Mouse (Mus musculus) myocyte (in vitro differentiated cells): ENCODE data around the gene Commd1. TPM values are rescaled to one million over a fixed set of nuclear protein-coding genes. Genes with fewer than 3 reads are reported as not detected.
A peak's percentile ranks its signal among the peaks of the same experiment; 100 is the strongest.

Experiments used
- H3K27me3 ChIP-seq: one replicate; pipeline ENCODE4 v1.6.1; 2011; ENCODE audit not compliant: control insufficient read depth, insufficient read depth, insufficient read length
- H3K36me3 ChIP-seq: one replicate; pipeline ENCODE4 v1.6.1; 2011; ENCODE audit not compliant: control insufficient read depth, insufficient read depth
- H3K4me2 ChIP-seq: one replicate; pipeline ENCODE4 v1.6.1; 2011; ENCODE audit warnings: low read depth, control low read depth
- H3K4me3 ChIP-seq: one replicate; pipeline ENCODE4 v1.5.1; 2011; ENCODE audit warnings: mild to moderate bottlenecking, control low read depth, moderate library complexity
- H3K79me2 ChIP-seq: one replicate; pipeline ENCODE4 v1.6.1; 2011; ENCODE audit not compliant: control insufficient read depth, insufficient read depth
- H3ac ChIP-seq: one replicate; pipeline ENCODE4 v1.6.1; 2011; ENCODE audit not compliant: control insufficient read depth, insufficient read length
- CEBPB ChIP-seq: IDR thresholded peaks from 2 replicates; pipeline ENCODE4 v1.6.1; 2011; ENCODE audit warnings: mild to moderate bottlenecking, moderate library complexity; ENCODE audit not compliant: poor library complexity, insufficient read depth, severe bottlenecking
- E2F4 ChIP-seq: IDR thresholded peaks from one replicate; pipeline ENCODE4 v1.6.1; 2011; ENCODE audit warnings: mild to moderate bottlenecking, control low read depth, moderate library complexity; ENCODE audit not compliant: insufficient read depth
- MAX ChIP-seq: IDR thresholded peaks from one replicate; pipeline ENCODE4 v1.6.1; 2011; ENCODE audit warnings: low read depth, mild to moderate bottlenecking, control low read depth
- MYOD1 ChIP-seq, 3 experiments: IDR thresholded peaks; one replicate each; pipeline ENCODE4 v1.6.1; 2011; ENCODE audit warnings: control low read depth in 2 of 3, low read depth in 2 of 3, mild to moderate bottlenecking in 2 of 3, moderate library complexity in 1 of 3; ENCODE audit not compliant: insufficient read length in 2 of 3, control insufficient read depth in 1 of 3
- MYOG ChIP-seq, 3 experiments: IDR thresholded peaks; one replicate each; pipeline ENCODE4 v1.6.1; 2011; ENCODE audit warnings: control low read depth in 2 of 3, low read depth in 2 of 3, mild to moderate bottlenecking in 2 of 3; ENCODE audit not compliant: insufficient read length in 2 of 3, control insufficient read depth in 1 of 3, insufficient read depth in 1 of 3
- POLR2A ChIP-seq: IDR thresholded peaks from one replicate; pipeline ENCODE4 v1.6.1; 2011; ENCODE audit warnings: low read depth, mild to moderate bottlenecking, control low read depth, moderate library complexity; ENCODE audit not compliant: insufficient read length
- POLR2AphosphoS2 ChIP-seq: IDR thresholded peaks from one replicate; pipeline ENCODE4 v1.6.1; 2011; ENCODE audit warnings: low read depth, control low read depth; ENCODE audit not compliant: insufficient read length
- REST ChIP-seq: IDR thresholded peaks from one replicate; pipeline ENCODE4 v1.6.1; 2011; ENCODE audit warnings: mild to moderate bottlenecking, control low read depth, moderate library complexity; ENCODE audit not compliant: insufficient read depth, insufficient read length
- SRF ChIP-seq: IDR thresholded peaks from one replicate; pipeline ENCODE4 v1.6.1; 2011; ENCODE audit warnings: low read depth; ENCODE audit not compliant: control insufficient read depth, insufficient read length
- TCF12 ChIP-seq: IDR thresholded peaks from one replicate; pipeline ENCODE4 v1.6.1; 2011; ENCODE audit warnings: mild to moderate bottlenecking, control low read depth; ENCODE audit not compliant: poor library complexity, insufficient read depth, severe bottlenecking
- TCF3 ChIP-seq: IDR thresholded peaks from one replicate; pipeline ENCODE4 v1.6.1; 2011; ENCODE audit warnings: low read depth, control low read depth; ENCODE audit not compliant: insufficient read length
- USF1 ChIP-seq: IDR thresholded peaks from one replicate; pipeline ENCODE4 v1.6.1; 2011; ENCODE audit warnings: low read depth, mild to moderate bottlenecking, control low read depth, moderate library complexity
- polyA plus RNA-seq: library from polyadenylated mRNA; unstranded; fragments of >200 nt; fragmentation: generic; extraction: Trizol; gene quantifications from one replicate; pipeline ENCODE4 v1.2.1, GENCODE M21; 2012; ENCODE audit warnings: missing spikeins

Commd1 gene
- polyA plus RNA-seq, 1 experiment, result 174 TPM

- H3K36me3 ChIP-seq, result peaks cover 9% of the 10 kb centered on the region
- H3K4me3 ChIP-seq, result no peak overlapping the region
- H3K4me2 ChIP-seq, result peak overlapping the region; percentile 43
- no peak overlapping the region for H3ac ChIP-seq
- TF ChIP-seq E2F4 (no peak), TCF12 (no peak), CEBPB (no peak), USF1 (no peak), SRF (no peak), TCF3 (no peak), MYOD1 (IDR thresholded peaks at IDR 0.05; ENCODE audit: control insufficient read depth in 1 of 3, insufficient read length in 2 of 3, low read depth in 2 of 3) (no peak), MAX (no peak), REST (no peak), MYOG (IDR thresholded peaks at IDR 0.05; ENCODE audit: control insufficient read depth in 1 of 3, insufficient read depth in 1 of 3, insufficient read length in 2 of 3, low read depth in 2 of 3) (no peak)
- H3K27me3 ChIP-seq, result no peaks in the 10 kb centered on the region
- peaks cover 50% of the 10 kb centered on the region for H3K79me2 ChIP-seq
Measured at GRCm38 (mm10) chr11:22965503-22965902, 16.7 kb downstream of the Commd1 start.

- Histone ChIP-seq H3K4me2 (no peak overlapping the region), H3K79me2 (peaks cover 45% of the 10 kb centered on the region), H3K27me3 (no peaks in the 10 kb centered on the region), H3K36me3 (peaks cover 9% of the 10 kb centered on the region), H3K4me3 (no peak overlapping the region), H3ac (no peak overlapping the region)
- TF ChIP-seq TCF12 (no peak), MYOD1 (IDR thresholded peaks at IDR 0.05; ENCODE audit: control insufficient read depth in 1 of 3, insufficient read length in 2 of 3, low read depth in 2 of 3) (no peak), TCF3 (no peak)
Measured at GRCm38 (mm10) chr11:22964401-22964800, 17.8 kb downstream of the Commd1 start.

- TF ChIP-seq POLR2A, result no peak
- TF ChIP-seq TCF12, result no peak
- no peak for TF ChIP-seq MAX
- no peak for TF ChIP-seq E2F4
- TF ChIP-seq SRF, result no peak
- no peak for TF ChIP-seq MYOD1 (IDR thresholded peaks at IDR 0.05; ENCODE audit: control insufficient read depth in 1 of 3, insufficient read length in 2 of 3, low read depth in 2 of 3)
- TF ChIP-seq TCF3, result no peak
- Histone ChIP-seq H3K36me3 (peaks cover 5% of the 10 kb centered on the region), H3K27me3 (no peaks in the 10 kb centered on the region), H3K79me2 (peaks cover 39% of the 10 kb centered on the region), H3K4me2 (no peak overlapping the region), H3ac (no peak overlapping the region), H3K4me3 (no peak overlapping the region)
Measured at GRCm38 (mm10) chr11:22962101-22962500, 20.1 kb downstream of the Commd1 start.

- peaks cover 6% of the 10 kb centered on the region for H3K36me3 ChIP-seq
- no peak overlapping the region for H3K4me2 ChIP-seq
- no peak overlapping the region for H3ac ChIP-seq
- TF ChIP-seq SRF (no peak), TCF12 (no peak), USF1 (no peak), E2F4 (no peak), MAX (no peak), CEBPB (no peak), POLR2A (no peak), MYOG (IDR thresholded peaks at IDR 0.05; ENCODE audit: control insufficient read depth in 1 of 3, insufficient read depth in 1 of 3, insufficient read length in 2 of 3, low read depth in 2 of 3) (no peak), POLR2AphosphoS2 (no peak), REST (no peak), MYOD1 (IDR thresholded peaks at IDR 0.05; ENCODE audit: control insufficient read depth in 1 of 3, insufficient read length in 2 of 3, low read depth in 2 of 3) (no peak), TCF3 (no peak)
- no peak overlapping the region for H3K4me3 ChIP-seq
- H3K27me3 ChIP-seq, result no peaks in the 10 kb centered on the region
- peaks cover 16% of the 10 kb centered on the region for H3K79me2 ChIP-seq
Measured at GRCm38 (mm10) chr11:22957791-22958374, 24.3 kb downstream of the Commd1 start.

- peaks cover 6% of the 10 kb centered on the region for H3K36me3 ChIP-seq
- TF ChIP-seq MYOG (IDR thresholded peaks at IDR 0.05; ENCODE audit: control insufficient read depth in 1 of 3, insufficient read depth in 1 of 3, insufficient read length in 2 of 3, low read depth in 2 of 3), result no peak
- no peak for TF ChIP-seq TCF12
- peak; percentile 14 for TF ChIP-seq POLR2A
- no peak for TF ChIP-seq TCF3
- no peak for TF ChIP-seq MYOD1 (IDR thresholded peaks at IDR 0.05; ENCODE audit: control insufficient read depth in 1 of 3, insufficient read length in 2 of 3, low read depth in 2 of 3)
- H3K27me3 ChIP-seq, result no peaks in the 10 kb centered on the region
- H3K4me3 ChIP-seq, result no peak overlapping the region
- no peak overlapping the region for H3K4me2 ChIP-seq
- peaks cover 16% of the 10 kb centered on the region for H3K79me2 ChIP-seq
- no peak overlapping the region for H3ac ChIP-seq
Measured at GRCm38 (mm10) chr11:22956830-22957229, 25.4 kb downstream of the Commd1 start.
